5 mouse cellular contexts compared by ENCODE assay signal in the genomic region with DNA sequence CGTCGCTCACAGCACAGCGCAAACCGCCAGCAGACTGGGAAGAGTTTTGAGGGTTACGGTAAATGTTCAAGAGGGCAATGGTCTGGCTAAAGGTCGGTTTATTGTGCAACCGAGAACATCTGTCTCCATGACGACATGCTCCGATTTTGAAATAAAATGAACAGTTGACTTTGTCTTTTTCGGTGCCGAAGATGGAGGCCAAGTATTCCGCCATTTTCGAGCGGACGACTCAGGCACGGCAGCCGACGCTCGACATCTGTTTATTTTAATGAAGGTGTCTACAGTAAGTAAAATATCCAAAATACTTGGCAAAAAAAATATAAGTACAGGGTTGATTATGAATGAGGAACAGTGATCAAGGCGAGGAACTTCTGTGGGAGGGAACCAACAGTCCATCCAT.
A peak's percentile ranks its signal among the peaks of the same experiment; 100 is the strongest.
DNase-seq lines count a peak whose midpoint lies in the region; ATAC-seq and TF ChIP-seq lines count a peak whose summit lies in the region.
"Not testable (repeated sequence)": the region's sequence is repeated elsewhere in the genome, so short reads cannot be mapped to it uniquely, and the experiment has no call there.

No protein-coding gene starts in this region.

- H3K27ac ChIP-seq in kidney, adult 2 months (ENCODE audit: insufficient read depth, low read depth, low read length): not testable (repeated sequence)

- peak; percentile 50 for DNase-seq in kidney, adult 2 months
- peak; percentile 7 to 16 for DNase-seq in kidney, postnatal 36 days

- peak; percentile 69; the same call in 1 of the 2 replicates for ATAC-seq in erythroblast, adult 5-6 weeks (replicated peaks; ENCODE audit: low FRiP score, poor library complexity, severe bottlenecking)
- peak; percentile 37; the same call in 1 of the 2 replicates for ATAC-seq in granulocyte monocyte progenitor cell, adult 5-6 weeks (replicated peaks; ENCODE audit: poor library complexity, severe bottlenecking)
- 0 out of 2 replicates have a peak, but pooled peaks have one; percentile 46 for ATAC-seq in neutrophil, adult 5-6 weeks (ENCODE audit: extremely low read depth, insufficient number of reproducible peaks, low FRiP score, poor library complexity, severe bottlenecking)

- H3K36me3 ChIP-seq in kidney, adult 2 months (ENCODE audit: control insufficient read depth, insufficient read depth, low read length): not testable (repeated sequence)

- not testable (repeated sequence) for H3K27me3 ChIP-seq in kidney, adult 2 months (replicated peaks; ENCODE audit: control insufficient read depth, insufficient read depth, low read length)

- TF ChIP-seq POLR2A in kidney, adult 2 months (IDR thresholded peaks at IDR 0.05; ENCODE audit: low read depth, low read length): not testable (repeated sequence)

- not testable (repeated sequence) for H3K4me3 ChIP-seq in kidney, adult 2 months (ENCODE audit: insufficient read depth, low read depth, low read length)

- WGBS in kidney, adult 2 months: 90% methylated on average over 20 of the region's 20 CpGs

- TF ChIP-seq CTCF in kidney, adult 2 months (conservative IDR thresholded peaks at IDR 0.05; ENCODE audit: insufficient read depth, insufficient read length, low read depth, low read length): not testable (repeated sequence)

- not testable (repeated sequence) for H3K4me1 ChIP-seq in kidney, adult 2 months (ENCODE audit: control insufficient read depth, insufficient read depth, low read length)
